Mouse (Mus musculus): Measurements from ENCODE around the gene Pycr2.
"Not testable (repeated sequence)": the region's sequence is repeated elsewhere in the genome, so short reads cannot be mapped to it uniquely, and the experiment has no call there.

Pycr2 gene

GRCm38 (mm10) chr1:180904039-180904814 is at the start of gene Pycr2:
Pycr2 (plus strand) TSS chr1:180904293.
- peak; percentile 87 to 93 for DNase-seq (ENCODE audit: low spot score in 2 of 2)

DNA sequence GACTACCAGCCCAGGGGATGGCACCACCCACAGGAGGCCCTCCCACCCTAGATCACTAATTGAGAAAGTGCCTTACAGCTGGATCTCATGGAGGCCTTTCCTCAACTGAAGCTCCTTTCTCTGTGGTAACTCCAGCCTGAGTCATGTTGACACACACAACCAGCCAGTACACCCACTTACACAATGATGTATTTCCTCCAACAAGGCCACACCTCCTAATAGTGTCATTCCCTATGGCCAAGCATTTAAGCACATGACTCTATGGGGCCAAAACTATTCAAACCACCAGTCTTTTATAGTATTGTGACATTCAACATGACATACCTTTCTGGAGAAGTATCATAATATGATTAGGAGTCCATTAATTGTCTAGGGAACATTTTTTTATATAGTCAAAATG is 45.3 kb upstream of the Pycr2 start:
- DNase-seq (ENCODE audit: low spot score in 2 of 2): no peak

GRCm38 (mm10) chr1:180860030-180860429 is 44.1 kb upstream of the Pycr2 start:
- no peak for DNase-seq (ENCODE audit: low spot score in 2 of 2)

DNA sequence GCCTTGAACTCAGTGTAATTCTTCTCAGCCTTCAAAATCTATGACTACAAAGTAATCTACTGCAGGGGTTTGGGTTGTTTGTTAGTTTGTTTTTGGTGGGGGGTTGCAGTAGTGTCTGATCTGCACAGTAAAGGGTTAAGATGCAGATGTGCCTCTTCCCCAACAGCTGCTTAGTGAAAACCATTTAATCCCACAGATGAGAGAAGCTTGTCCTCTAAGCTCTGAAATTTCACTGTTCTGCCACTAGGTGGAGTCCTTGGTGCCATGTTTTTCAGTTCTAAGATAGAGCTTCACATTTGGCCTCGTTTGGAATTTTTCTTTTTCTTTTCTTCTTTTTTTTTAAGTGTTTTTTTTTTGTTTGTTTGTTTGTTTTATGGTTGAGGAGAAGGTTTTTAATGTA is 40.5 kb upstream of the Pycr2 start:
- DNase-seq (ENCODE audit: low spot score in 2 of 2): no peak

- no peak for DNase-seq (ENCODE audit: low spot score in 2 of 2)
These were observed 38.1 kb upstream of the Pycr2 start for GRCm38 (mm10) chr1:180866001-180866400.

DNA sequence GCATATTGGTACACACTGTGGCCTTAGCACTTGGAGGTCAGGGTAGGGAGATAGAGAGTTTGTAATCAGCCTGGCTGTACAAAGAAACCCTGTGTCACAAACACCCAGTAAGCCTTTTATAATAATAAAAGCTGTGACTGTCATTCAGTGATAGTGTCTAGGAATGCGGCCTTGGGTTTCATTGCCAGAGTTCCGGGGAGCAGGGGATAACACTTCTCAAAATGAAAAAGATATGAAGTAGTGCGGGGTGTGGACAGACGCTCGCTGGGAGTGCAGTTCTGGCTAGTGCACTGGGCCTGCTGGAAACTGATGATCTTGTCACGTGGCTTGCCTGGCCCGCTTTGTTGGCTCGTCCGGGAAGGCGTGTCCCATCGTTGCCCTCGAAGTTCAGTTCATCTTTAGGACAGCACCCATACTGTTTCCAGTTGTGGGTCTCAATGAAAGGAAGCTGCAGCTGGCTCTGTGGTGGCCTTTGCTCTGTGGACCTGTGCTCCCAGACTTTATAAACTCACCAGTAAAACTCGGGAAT is 33.9 kb upstream of the Pycr2 start:
- no peak for DNase-seq (ENCODE audit: low spot score in 2 of 2)

DNA sequence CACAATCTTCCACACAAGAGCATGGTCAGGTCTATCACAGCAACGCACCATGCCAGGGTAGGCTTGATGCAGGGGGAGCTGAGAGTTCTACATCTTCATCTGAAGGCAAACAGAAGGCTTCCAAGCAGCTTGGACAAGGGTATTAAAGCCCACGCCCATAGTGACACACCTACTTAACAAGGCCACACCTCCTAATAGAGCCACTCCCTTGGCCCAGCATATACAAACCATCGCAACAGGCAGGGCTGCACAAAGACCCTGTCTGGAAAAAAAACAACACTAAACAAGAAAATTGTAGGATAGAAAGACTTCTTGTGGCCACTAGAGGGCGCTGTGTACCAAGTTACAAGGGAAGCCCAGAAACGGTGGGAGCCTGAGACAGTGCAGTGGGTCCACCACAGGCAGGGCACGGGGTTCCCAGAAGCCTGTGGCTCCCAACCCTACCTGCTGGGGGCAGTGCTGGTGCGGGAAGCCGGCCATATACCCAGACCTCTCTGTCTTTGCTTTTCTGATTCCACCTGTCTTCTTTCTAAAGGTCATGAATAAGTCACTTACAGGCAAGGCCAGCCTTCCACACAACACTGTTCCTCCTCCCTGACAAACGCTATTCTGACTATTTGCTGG is 30.1 kb upstream of the Pycr2 start:
- peak in 1 of 2 experiments; percentile 11 for DNase-seq (ENCODE audit: low spot score in 2 of 2)

DNA sequence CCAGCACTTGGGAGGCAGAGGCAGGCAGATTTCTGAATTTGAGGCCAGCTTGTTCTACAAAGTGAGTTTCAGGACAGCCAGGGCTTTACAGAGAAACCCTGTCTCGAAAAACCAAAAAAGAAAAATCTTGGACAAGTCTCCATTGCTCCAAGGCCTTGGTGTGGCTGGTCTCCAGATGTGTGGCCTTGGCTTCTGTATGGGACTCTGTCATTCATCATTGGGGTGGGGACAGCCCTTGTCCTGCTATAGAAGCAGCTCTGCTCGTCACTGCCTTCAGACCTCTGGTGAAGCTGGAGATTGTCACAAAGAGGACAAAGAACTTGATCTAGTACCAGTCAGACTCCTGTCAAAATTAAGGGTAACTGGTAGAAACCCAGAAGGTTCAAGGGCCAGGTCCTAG is 29.5 kb upstream of the Pycr2 start:
- DNase-seq (ENCODE audit: low spot score in 2 of 2): no peak

- DNase-seq (ENCODE audit: low spot score in 2 of 2): no peak
These were observed 29.0 kb upstream of the Pycr2 start for GRCm38 (mm10) chr1:180875126-180875525.

GRCm38 (mm10) chr1:180877466-180877865 is 26.6 kb upstream of the Pycr2 start:
- DNase-seq (ENCODE audit: low spot score in 2 of 2): no peak

GRCm38 (mm10) chr1:180881768-180882167 is 22.3 kb upstream of the Pycr2 start:
- no peak for DNase-seq (ENCODE audit: low spot score in 2 of 2)

DNA sequence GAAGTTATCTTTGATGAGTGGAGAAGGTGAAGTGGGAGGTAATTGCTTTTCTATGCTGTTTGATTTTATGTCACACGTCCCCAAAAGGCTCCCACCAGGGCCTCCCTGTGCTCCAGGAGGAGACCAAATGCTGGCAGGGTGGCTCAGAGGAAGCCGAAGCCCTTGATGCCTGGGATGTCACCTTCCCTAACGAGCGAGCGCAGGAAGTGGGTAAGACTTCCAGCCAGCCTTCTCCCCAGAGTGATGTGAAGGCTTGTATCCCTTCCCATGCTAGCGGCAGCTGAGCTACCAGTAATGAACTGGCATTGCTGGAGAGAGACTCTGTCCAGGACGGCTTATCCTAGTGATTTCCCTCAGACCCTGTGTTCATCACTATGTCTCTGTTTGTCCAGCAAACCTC is 20.4 kb upstream of the Pycr2 start:
- no peak for DNase-seq (ENCODE audit: low spot score in 2 of 2)

DNA sequence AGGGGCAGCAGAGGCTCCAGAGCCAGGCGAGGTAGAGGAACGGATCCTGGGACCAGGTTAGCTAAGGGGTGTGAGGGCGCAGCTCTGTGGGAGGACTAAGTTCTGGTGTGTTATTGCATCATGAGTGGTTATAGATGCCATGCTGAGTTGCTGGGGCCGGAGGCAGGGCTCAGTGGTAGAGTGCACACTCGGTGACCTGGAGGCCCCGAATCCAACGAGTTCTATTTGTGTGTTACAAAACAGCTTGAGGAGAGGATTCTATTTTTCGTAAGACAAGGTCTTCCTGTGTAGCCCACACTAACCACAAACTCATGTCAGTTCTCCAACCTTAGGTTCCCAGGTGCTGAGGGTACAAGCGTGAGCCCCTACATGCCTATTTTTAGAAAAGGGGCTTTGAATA is 19.6 kb upstream of the Pycr2 start:
- DNase-seq (ENCODE audit: low spot score in 2 of 2): no peak

- peak; percentile 87 to 90 for DNase-seq (ENCODE audit: low spot score in 2 of 2)
These were observed 15.5 kb upstream of the Pycr2 start for GRCm38 (mm10) chr1:180888556-180889042.

- DNase-seq (ENCODE audit: low spot score in 2 of 2): no peak
These were observed 14.9 kb upstream of the Pycr2 start for GRCm38 (mm10) chr1:180889172-180889571.

DNA sequence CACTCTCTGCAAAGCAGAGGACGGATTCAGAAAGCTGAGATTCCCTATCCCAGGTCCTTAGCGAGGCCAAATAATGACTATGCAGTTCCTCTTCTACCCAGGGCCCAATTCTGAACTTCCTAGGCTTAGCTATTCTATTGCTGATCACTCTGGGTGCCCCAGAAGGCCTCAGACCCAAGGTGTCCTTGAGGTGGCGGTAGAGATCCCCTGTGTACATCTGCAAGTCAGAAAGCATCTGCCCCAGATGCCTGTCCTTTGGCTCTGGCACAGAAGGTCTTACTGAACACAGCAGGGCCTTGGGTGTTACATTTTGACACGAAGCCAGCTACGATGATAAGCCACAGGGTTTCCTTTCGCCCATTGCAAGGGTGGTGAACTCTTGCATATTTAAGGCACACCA is 14.3 kb upstream of the Pycr2 start:
- DNase-seq (ENCODE audit: low spot score in 2 of 2): no peak

GRCm38 (mm10) chr1:180892808-180893207 is 11.3 kb upstream of the Pycr2 start, which contains the start of gene Lefty2:
Lefty2 (plus strand) TSS chr1:180893108.
- DNase-seq (ENCODE audit: low spot score in 2 of 2): no peak

DNA sequence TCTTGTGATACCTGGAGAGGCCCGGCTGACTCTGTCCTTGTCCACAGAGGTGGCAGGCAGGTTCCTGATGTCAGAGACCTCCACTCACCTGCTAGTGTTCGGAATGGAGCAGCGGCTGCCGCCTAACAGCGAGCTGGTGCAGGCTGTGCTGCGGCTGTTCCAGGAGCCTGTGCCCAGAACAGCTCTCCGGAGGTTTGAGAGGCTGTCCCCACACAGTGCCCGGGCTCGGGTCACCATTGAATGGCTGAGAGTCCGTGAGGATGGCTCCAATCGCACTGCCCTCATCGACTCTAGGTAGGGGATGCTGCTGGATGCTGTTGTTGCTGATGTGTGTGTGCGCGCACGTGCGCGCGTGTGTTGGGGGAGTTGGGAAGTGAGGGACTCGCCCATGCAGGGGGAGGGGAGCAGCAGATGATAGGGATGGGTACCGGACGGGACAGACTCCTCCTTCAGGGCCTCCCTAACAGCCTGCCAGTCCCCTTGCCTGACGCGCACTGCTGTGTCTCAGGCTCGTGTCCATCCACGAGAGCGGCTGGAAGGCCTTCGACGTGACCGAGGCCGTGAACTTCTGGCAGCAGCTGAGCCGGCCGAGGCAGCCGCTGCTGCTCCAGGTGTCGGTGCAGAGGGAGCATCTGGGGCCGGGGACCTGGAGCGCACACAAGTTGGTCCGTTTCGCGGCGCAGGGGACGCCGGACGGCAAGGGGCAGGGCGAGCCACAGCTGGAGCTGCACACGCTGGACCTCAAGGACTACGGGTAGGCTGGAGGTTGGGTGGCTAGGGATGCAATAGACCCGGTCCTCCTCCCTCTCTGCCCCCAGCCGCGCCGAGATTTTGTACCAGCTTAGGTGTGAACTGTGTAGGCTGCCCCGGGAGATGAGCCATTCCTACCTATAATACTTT is 9.8 kb upstream of the Pycr2 start:
- not testable (repeated sequence) for DNase-seq (ENCODE audit: low spot score in 2 of 2)

- no peak for DNase-seq (ENCODE audit: low spot score in 2 of 2)
These were observed 3.0 kb upstream of the Pycr2 start for GRCm38 (mm10) chr1:180901107-180901506.

DNA sequence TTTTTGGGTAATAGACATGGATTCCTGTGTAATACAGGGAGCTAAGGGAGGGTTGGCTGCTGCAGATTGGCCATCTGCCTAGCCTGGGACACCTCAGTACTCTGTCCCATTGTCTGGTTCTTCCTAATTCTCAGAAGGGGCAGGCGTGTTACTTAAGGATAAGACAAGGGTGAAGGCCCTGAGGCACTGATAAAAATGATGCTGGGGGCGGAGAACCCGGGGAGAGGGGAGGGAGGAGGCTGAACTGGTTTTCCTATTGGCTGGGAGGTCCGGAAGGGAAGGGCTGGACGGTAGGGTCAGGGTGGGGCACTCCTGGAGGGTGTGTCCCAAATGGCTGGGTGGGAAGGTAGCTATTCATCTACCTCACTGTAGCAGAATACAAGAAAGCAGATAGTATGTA is 1.2 kb upstream of the Pycr2 start:
- no peak for DNase-seq (ENCODE audit: low spot score in 2 of 2)

DNA sequence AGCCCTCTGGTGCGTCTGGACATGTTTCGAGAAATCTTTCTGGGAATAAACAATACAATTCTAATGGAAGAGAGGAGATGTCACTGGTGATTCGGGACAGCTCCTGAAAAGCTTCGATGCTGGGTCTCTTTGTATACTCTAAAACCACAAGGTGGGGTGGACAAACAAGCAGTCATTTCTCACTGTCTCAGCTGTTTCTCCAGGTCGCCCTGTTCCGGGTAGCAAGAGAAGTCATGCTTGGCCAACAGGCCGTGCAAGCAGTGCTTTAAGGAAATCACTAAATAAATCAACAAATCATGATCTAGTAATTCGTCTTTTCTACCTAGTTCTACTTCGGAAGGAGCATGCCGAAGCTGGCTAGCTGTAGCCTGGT is 441 bp upstream of the Pycr2 start:
- peak in 1 of 2 experiments; percentile 29 for DNase-seq (ENCODE audit: low spot score in 2 of 2)

- DNase-seq (ENCODE audit: low spot score in 2 of 2): no peak
These were observed 655 bp downstream of the Pycr2 start for GRCm38 (mm10) chr1:180904815-180905080.

Data from urinary bladder, postnatal 36 days (tissue).